Mouse (Mus musculus) kidney, postnatal 36 days (tissue): ENCODE measurements around the gene Man2c1.

Experiments used
- DNase-seq, 2 experiments: peaks; one replicate each; pipeline ENCODE4 v3.0.0; 2021 to 2022; ENCODE audit warnings: mixed read lengths in 2 of 2

Man2c1 gene

GRCm38 (mm10) chr9:57158013-57158470, 27.6 kb downstream of the Man2c1 start, which contains the start of gene Commd4:
Commd4 (minus strand) TSS chr9:57158331.
- peak; percentile 96 to 98 for DNase-seq

- DNase-seq: no peak
Observed at GRCm38 (mm10) chr9:57158506-57158905, 28.0 kb downstream of the Man2c1 start.

GRCm38 (mm10) chr9:57162496-57162895, 32.0 kb downstream of the Man2c1 start:
- DNase-seq: peak; percentile 28 to 51

DNA sequence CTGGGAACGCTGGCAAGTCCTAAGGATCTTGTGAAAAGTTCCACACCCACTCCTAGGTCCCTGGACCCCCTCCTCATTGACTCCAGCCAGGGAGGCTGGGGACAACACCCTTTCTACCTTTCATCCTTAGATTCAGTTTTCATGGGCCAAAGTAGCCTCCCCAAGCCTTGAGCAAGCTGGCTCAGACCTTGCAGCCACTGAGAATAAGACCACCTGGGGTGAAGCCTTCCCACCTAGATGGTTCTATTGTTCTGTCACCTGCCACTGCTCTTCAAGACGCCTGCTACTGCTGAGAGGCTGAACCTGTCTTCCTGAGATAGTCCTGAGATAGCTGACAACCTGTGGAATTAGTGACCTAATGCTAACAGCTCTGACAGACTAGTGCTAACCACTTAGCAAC, 32.6 kb downstream of the Man2c1 start:
- no peak for DNase-seq

- DNase-seq: no peak
Observed at GRCm38 (mm10) chr9:57166173-57166572, 35.7 kb downstream of the Man2c1 start.

- no peak for DNase-seq
Observed at GRCm38 (mm10) chr9:57168411-57168810, 37.9 kb downstream of the Man2c1 start.
